Mouse (Mus musculus): ENCODE results near the gene Rapgef6. TPM values are rescaled to one million over a fixed set of nuclear protein-coding genes. Genes with fewer than 3 reads are reported as not detected.

Gene Rapgef6
- polyA plus RNA-seq, 1 experiment from 2014 or later: 33.2 TPM

DNA sequence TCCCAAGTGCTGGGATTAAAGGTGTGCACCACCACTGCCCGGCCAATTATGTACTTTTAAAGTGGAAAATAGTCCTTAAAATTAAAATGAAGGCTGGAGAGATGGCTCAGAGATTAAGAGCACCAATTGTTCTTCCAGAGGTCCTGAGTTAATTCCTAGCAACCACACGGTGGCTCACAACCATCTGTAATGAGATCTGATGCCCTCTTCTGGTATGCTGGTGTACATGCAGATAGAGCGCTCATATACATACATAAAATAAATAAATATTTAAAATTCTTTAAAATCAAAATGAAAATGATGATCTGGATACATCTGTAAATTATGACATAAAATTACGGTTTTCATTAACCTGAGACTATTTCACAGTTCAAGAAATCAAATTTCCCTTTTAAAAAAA, 123.8 kb downstream of the Rapgef6 start:
- H3K27ac ChIP-seq (ENCODE audit: low read depth): no peak overlapping the region

DNA sequence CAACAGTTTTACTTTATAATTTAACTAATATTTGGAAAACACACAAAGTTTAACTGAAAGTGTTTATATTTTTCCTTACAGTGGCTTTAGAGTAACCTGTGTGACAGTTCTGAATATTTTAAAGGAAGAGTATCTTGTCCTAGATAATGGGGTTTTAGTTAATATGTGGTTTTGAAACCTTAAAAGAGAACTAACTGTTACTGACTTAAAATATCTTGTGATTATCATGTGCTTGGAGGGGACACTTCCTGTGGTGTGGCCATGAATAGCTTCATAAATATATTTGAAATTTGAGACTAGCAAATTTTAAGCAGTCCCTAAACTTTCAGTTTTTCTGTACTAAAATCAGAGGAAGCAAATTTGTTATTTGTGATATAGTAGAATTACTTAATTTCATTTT, 125.9 kb downstream of the Rapgef6 start:
- no peaks in the 10 kb centered on the region for H3K27me3 ChIP-seq (ENCODE audit: insufficient read depth, low read length)
- 0 out of 2 replicates have a peak, but pooled peaks cover 2% of the 10 kb centered on the region for H3K36me3 ChIP-seq (ENCODE audit: insufficient read depth)
- no peaks in the 10 kb centered on the region for H3K4me1 ChIP-seq (ENCODE audit: insufficient read depth)
- H3K9me3 ChIP-seq (ENCODE audit: low read depth, low read length): no peaks in the 10 kb centered on the region; the same call in 1 of the 2 replicates
- TF ChIP-seq CTCF (IDR thresholded peaks at IDR 0.05; ENCODE audit: low read depth): no peak
- no peak overlapping the region for H3K9ac ChIP-seq
- no peak overlapping the region for H3K27ac ChIP-seq (ENCODE audit: low read depth)
- H3K4me2 ChIP-seq: no peak overlapping the region
- DNase-seq (no peak), ATAC-seq (ENCODE audit: insufficient read depth) (no peak)
- H3K4me3 ChIP-seq (ENCODE audit: low read depth, low read length): no peak overlapping the region

More for the DNA sequence above, 123.8 kb downstream of the Rapgef6 start:
- H3K9me3 ChIP-seq (ENCODE audit: low read depth, low read length): no peaks in the 10 kb centered on the region; the same call in 1 of the 2 replicates
- ATAC-seq (ENCODE audit: insufficient read depth): no peak
- H3K27me3 ChIP-seq (ENCODE audit: insufficient read depth, low read length): no peaks in the 10 kb centered on the region
- no peak for DNase-seq
- no peaks in the 10 kb centered on the region for H3K4me1 ChIP-seq (ENCODE audit: insufficient read depth)
- no peak overlapping the region for H3K4me3 ChIP-seq (ENCODE audit: low read depth, low read length)
- 0 out of 2 replicates have a peak, but pooled peaks have one; percentile 11 for TF ChIP-seq CTCF (IDR thresholded peaks at IDR 0.05; ENCODE audit: low read depth)
- WGBS: 93% methylated on average over 4 of the region's 4 CpGs
- peaks cover 12% of the 10 kb centered on the region; the same call in 1 of the 2 replicates for H3K36me3 ChIP-seq (ENCODE audit: insufficient read depth)
- H3K4me2 ChIP-seq: no peak overlapping the region
- H3K9ac ChIP-seq: no peak overlapping the region

DNA sequence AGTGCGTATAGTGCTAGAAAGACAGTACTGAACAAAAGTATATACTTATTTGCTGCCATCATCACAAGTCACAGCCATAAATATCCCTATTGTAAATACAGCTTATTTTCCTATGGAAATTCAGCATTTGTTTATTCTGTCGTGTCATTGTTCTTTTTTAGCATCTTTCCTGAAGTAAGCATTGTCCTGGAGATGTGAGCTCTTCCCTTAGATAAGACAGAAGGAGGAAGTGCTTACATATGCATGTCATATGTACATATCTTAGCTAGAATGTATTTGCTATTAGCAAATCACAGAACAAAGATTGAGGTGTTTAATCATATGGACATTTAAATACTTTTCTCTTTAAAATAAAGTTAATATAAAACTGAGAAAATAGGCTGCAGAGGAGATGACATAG, 132.8 kb downstream of the Rapgef6 start:
- WGBS: 83% methylated on average over 2 of the region's 2 CpGs
- H3K36me3 ChIP-seq (ENCODE audit: insufficient read depth): peaks cover 12% of the 10 kb centered on the region
- no peak overlapping the region for H3K4me2 ChIP-seq
- no peaks in the 10 kb centered on the region for H3K27me3 ChIP-seq (ENCODE audit: insufficient read depth, low read length)
- no peak overlapping the region for H3K9ac ChIP-seq
- DNase-seq (no peak), ATAC-seq (ENCODE audit: insufficient read depth) (no peak)
- no peaks in the 10 kb centered on the region for H3K4me1 ChIP-seq (ENCODE audit: insufficient read depth)
- no peak for TF ChIP-seq CTCF (IDR thresholded peaks at IDR 0.05; ENCODE audit: low read depth)
- H3K9me3 ChIP-seq (ENCODE audit: low read depth, low read length): no peaks in the 10 kb centered on the region
- no peak overlapping the region for H3K4me3 ChIP-seq (ENCODE audit: low read depth, low read length)
- H3K27ac ChIP-seq (ENCODE audit: low read depth): no peak overlapping the region

DNA sequence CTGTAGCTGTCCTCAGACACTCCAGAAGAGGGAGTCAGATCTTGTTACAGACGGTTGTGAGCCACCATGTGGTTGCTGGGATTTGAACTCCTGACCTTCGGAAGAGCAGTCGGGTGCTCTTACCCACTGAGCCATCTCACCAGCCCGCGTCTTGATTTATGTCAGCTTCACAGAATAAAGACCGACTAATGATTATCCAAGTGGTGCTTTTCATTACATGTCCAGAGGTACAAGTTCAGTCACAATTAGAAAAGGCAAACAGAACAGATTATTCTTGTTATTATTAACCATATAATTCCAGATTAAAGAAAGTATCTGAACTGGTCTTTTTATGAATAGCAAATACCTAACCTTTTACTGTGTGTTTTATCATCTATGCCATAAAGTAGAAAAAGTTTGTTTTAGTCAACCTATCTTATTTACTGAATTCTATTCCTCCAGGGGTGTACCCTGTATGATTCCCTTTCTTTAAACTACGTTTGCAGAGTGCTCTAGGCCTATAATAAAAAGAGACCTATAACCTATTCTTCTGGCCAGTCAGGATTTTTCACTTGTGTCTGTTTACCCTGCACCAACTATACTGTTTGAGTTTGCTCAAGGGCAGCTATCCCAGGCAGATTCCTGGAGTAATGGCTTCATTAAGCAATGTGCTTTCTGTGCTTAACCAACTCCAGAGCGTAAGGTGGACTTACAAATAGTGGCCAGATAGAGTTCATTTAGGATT, 151.1 kb downstream of the Rapgef6 start:
- peaks cover 23% of the 10 kb centered on the region; the same call in 1 of the 2 replicates for H3K36me3 ChIP-seq (ENCODE audit: insufficient read depth)
- no peak overlapping the region for H3K4me3 ChIP-seq (ENCODE audit: low read depth, low read length)
- ATAC-seq (ENCODE audit: insufficient read depth) (no peak), DNase-seq (peak; percentile 4)
- H3K4me2 ChIP-seq: no peak overlapping the region
- no peak overlapping the region for H3K27ac ChIP-seq (ENCODE audit: low read depth)
- no peak for TF ChIP-seq CTCF (IDR thresholded peaks at IDR 0.05; ENCODE audit: low read depth)
- 63% methylated on average over 8 of the region's 8 CpGs for WGBS
- no peaks in the 10 kb centered on the region for H3K9me3 ChIP-seq (ENCODE audit: low read depth, low read length)
- no peak overlapping the region for H3K9ac ChIP-seq
- no peaks in the 10 kb centered on the region for H3K27me3 ChIP-seq (ENCODE audit: insufficient read depth, low read length)
- no peaks in the 10 kb centered on the region for H3K4me1 ChIP-seq (ENCODE audit: insufficient read depth)

DNA sequence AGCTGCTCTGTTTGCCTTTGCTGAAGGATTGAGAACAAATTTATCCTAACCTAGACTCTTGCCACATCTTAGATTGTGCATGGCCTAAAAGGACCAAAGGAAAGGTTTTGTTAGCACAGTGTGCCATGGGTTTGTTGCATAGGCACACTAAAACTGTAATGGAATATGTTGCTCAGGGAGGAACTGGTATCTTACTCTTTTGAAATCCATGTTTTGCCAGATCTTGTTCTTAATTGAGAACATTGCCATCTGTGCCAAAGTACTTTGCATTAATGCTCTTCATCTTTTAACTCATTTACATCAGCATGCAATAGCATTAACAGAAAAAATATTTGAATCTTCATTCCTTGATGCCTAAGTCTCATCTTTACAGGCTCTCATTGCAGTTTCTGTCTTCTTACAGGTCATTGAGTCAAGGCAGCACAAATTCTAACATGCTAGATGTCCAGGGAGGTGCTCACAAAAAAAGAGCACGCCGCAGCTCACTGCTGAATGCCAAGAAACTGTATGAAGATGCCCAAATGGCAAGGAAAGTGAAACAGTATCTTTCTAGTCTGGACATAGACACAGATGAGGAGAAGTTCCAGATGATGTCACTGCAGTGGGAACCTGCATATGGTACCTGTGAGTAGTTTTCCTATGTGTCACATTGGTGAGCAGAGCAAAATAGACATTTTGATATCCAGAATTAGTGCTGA, 153.3 kb downstream of the Rapgef6 start:
- Histone ChIP-seq H3K4me2 (no peak overlapping the region), H3K4me1 (ENCODE audit: insufficient read depth) (no peaks in the 10 kb centered on the region), H3K9ac (no peak overlapping the region), H3K4me3 (ENCODE audit: low read depth, low read length) (no peak overlapping the region), H3K27ac (ENCODE audit: low read depth) (no peak overlapping the region), H3K36me3 (ENCODE audit: insufficient read depth) (peaks cover 34% of the 10 kb centered on the region), H3K27me3 (ENCODE audit: insufficient read depth, low read length) (no peaks in the 10 kb centered on the region), H3K9me3 (ENCODE audit: low read depth, low read length) (no peaks in the 10 kb centered on the region)
- WGBS: 97% methylated on average over 2 of the region's 2 CpGs
- no peak for TF ChIP-seq CTCF (IDR thresholded peaks at IDR 0.05; ENCODE audit: low read depth)
- no peak for DNase-seq
- no peak for ATAC-seq (ENCODE audit: insufficient read depth)

DNA sequence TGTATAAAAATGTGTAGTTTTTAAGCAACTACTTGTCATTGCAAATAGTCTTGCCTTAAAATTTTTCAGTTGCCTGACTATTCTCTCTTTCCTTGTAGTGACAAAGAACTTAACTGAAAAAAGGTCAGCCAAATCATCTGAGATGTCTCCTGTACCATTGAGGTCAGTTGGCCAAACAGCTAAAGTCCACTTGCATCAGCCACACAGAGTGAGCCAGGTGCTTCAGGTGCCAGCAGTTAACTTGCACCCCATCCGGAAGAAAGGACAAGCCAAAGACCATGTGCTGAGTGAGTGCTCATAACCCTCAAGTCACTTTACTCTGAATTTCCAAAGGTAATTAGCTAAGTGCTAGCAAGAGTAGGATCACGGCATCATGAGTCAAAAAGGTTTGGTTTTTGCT, 156.5 kb downstream of the Rapgef6 start:
- Histone ChIP-seq H3K27ac (ENCODE audit: low read depth) (no peak overlapping the region), H3K9ac (no peak overlapping the region), H3K36me3 (ENCODE audit: insufficient read depth) (peaks cover 41% of the 10 kb centered on the region), H3K27me3 (ENCODE audit: insufficient read depth, low read length) (no peaks in the 10 kb centered on the region), H3K4me2 (no peak overlapping the region), H3K4me1 (ENCODE audit: insufficient read depth) (no peaks in the 10 kb centered on the region), H3K9me3 (ENCODE audit: low read depth, low read length) (no peaks in the 10 kb centered on the region), H3K4me3 (ENCODE audit: low read depth, low read length) (no peak overlapping the region)
- WGBS: 92% methylated on average over 2 of the region's 2 CpGs
- no peak for DNase-seq
- ATAC-seq (ENCODE audit: insufficient read depth): no peak
- TF ChIP-seq CTCF (IDR thresholded peaks at IDR 0.05; ENCODE audit: low read depth): no peak

DNA sequence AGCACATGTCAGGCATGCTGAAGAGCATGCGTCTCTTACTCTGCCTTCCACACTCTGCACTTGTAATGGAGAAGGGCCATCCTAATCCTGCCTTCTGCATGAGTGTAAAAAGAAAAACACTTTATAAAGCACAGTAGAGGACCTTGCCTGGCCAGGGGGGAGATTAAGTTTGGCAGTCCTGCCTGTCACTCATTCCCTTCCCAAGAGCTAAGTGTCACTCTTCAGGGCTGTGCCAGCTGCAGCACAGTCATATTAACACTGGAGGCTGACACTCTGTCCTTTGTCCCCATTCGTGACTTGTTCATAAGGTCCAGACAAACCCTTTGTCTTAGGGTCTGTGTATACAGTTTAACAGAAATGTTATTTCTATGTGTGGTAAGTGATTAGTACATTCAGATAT, 162.2 kb downstream of the Rapgef6 start:
- WGBS: 77% methylated on average over 2 of the region's 2 CpGs
- no peak for TF ChIP-seq CTCF (IDR thresholded peaks at IDR 0.05; ENCODE audit: low read depth)
- H3K36me3 ChIP-seq (ENCODE audit: insufficient read depth): peaks cover 39% of the 10 kb centered on the region

More for the DNA sequence above, 162.2 kb downstream of the Rapgef6 start:
- no peak overlapping the region for H3K27ac ChIP-seq (ENCODE audit: low read depth)
- H3K4me1 ChIP-seq (ENCODE audit: insufficient read depth): no peaks in the 10 kb centered on the region
- no peak overlapping the region for H3K9ac ChIP-seq
- no peaks in the 10 kb centered on the region for H3K9me3 ChIP-seq (ENCODE audit: low read depth, low read length)
- DNase-seq (no peak), ATAC-seq (ENCODE audit: insufficient read depth) (no peak)
- no peaks in the 10 kb centered on the region for H3K27me3 ChIP-seq (ENCODE audit: insufficient read depth, low read length)
- no peak overlapping the region for H3K4me3 ChIP-seq (ENCODE audit: low read depth, low read length)
- H3K4me2 ChIP-seq: no peak overlapping the region

Data from lung, embryonic 14.5 days (tissue).